Mouse (Mus musculus): Measurements from ENCODE around the gene Milr1. TPM values are rescaled to one million over a fixed set of nuclear protein-coding genes. Genes with fewer than 3 reads are reported as not detected.
"Not testable (repeated sequence)": the region's sequence is repeated elsewhere in the genome, so short reads cannot be mapped to it uniquely, and the experiment has no call there.

Gene Milr1
- polyA plus RNA-seq, 1 experiment from 2014 or later, result 2.2 TPM

GRCm38 (mm10) chr11:106741826-106742225, 9.2 kb upstream of the Milr1 start:
- no peak overlapping the region for H3K4me2 ChIP-seq (ENCODE audit: low read depth, low read length)
- H3K36me3 ChIP-seq (ENCODE audit: control insufficient read depth, insufficient read depth), result no peaks in the 10 kb centered on the region
- H3K4me1 ChIP-seq (ENCODE audit: control insufficient read depth, insufficient read depth, low read length), result no peaks in the 10 kb centered on the region
- 90% methylated on average over 3 of the region's 3 CpGs for WGBS
- H3K27ac ChIP-seq (ENCODE audit: low read length), result no peak overlapping the region
- no peak for ATAC-seq (replicated peaks; ENCODE audit: extremely low read depth, insufficient read depth, low FRiP score)
- H3K9ac ChIP-seq (ENCODE audit: low read length), result no peak overlapping the region
- no peak overlapping the region for H3K4me3 ChIP-seq (ENCODE audit: low read length)
- no peaks in the 10 kb centered on the region for H3K9me3 ChIP-seq (replicated peaks; ENCODE audit: control insufficient read depth, low read length)
- H3K27me3 ChIP-seq (ENCODE audit: control insufficient read depth, insufficient read depth, low read length), result no peaks in the 10 kb centered on the region

- Histone ChIP-seq H3K4me1 (ENCODE audit: control insufficient read depth, insufficient read depth, low read length) (no peaks in the 10 kb centered on the region), H3K27me3 (ENCODE audit: control insufficient read depth, insufficient read depth, low read length) (no peaks in the 10 kb centered on the region), H3K9ac (ENCODE audit: low read length) (no peak overlapping the region), H3K9me3 (replicated peaks; ENCODE audit: control insufficient read depth, low read length) (peaks cover 4% of the 10 kb centered on the region; the same call in 1 of the 2 replicates), H3K27ac (ENCODE audit: low read length) (no peak overlapping the region), H3K4me2 (ENCODE audit: low read depth, low read length) (no peak overlapping the region), H3K4me3 (ENCODE audit: low read length) (no peak overlapping the region), H3K36me3 (ENCODE audit: control insufficient read depth, insufficient read depth) (no peaks in the 10 kb centered on the region)
- no peak for ATAC-seq (replicated peaks; ENCODE audit: extremely low read depth, insufficient read depth, low FRiP score)
- WGBS, result 43% methylated on average over 6 of the region's 6 CpGs
Observed at GRCm38 (mm10) chr11:106742388-106742841, 8.6 kb upstream of the Milr1 start.

DNA sequence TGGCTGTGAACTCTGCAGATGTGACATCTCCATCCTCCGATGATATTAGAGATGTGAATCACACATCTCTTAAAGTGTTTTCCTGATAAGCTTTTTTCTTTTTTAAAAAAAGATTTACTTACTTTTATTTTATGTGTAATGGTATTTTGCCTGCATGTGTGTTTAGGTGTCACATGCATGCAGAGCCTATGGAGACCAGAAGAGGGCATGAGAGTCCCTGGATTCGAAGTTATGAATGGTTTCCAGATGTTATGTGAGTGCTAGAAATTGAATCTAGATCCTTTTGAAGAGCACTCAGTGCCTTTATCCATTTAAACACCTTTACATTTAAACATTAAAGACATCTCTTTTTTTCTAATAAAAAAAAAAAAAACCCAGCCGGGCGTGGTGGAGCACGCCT, 6.1 kb upstream of the Milr1 start:
- no peaks in the 10 kb centered on the region for H3K27me3 ChIP-seq (ENCODE audit: control insufficient read depth, insufficient read depth, low read length)
- H3K9ac ChIP-seq (ENCODE audit: low read length), result no peak overlapping the region
- H3K4me1 ChIP-seq (ENCODE audit: control insufficient read depth, insufficient read depth, low read length), result no peaks in the 10 kb centered on the region
- no peak for ATAC-seq (replicated peaks; ENCODE audit: extremely low read depth, insufficient read depth, low FRiP score)
- H3K27ac ChIP-seq (ENCODE audit: low read length), result no peak overlapping the region
- no peak overlapping the region for H3K4me3 ChIP-seq (ENCODE audit: low read length)
- H3K9me3 ChIP-seq (replicated peaks; ENCODE audit: control insufficient read depth, low read length), result peaks cover 4% of the 10 kb centered on the region; the same call in 1 of the 2 replicates
- 91% methylated on average over 5 of the region's 5 CpGs for WGBS
- no peaks in the 10 kb centered on the region for H3K36me3 ChIP-seq (ENCODE audit: control insufficient read depth, insufficient read depth)
- H3K4me2 ChIP-seq (ENCODE audit: low read depth, low read length), result no peak overlapping the region

GRCm38 (mm10) chr11:106749557-106750120, 1.4 kb upstream of the Milr1 start:
- not testable (repeated sequence) for H3K4me1 ChIP-seq (ENCODE audit: control insufficient read depth, insufficient read depth, low read length); H3K9ac ChIP-seq (ENCODE audit: low read length); H3K4me2 ChIP-seq (ENCODE audit: low read depth, low read length); ATAC-seq (replicated peaks; ENCODE audit: extremely low read depth, insufficient read depth, low FRiP score); H3K27me3 ChIP-seq (ENCODE audit: control insufficient read depth, insufficient read depth, low read length); H3K36me3 ChIP-seq (ENCODE audit: control insufficient read depth, insufficient read depth); H3K9me3 ChIP-seq (replicated peaks; ENCODE audit: control insufficient read depth, low read length); H3K27ac ChIP-seq (ENCODE audit: low read length)
- 87% methylated on average over 7 of the region's 7 CpGs for WGBS
- H3K4me3 ChIP-seq (ENCODE audit: low read length), result peak overlapping the region; percentile 8; the same call in 1 of the 2 replicates

- ATAC-seq (replicated peaks; ENCODE audit: extremely low read depth, insufficient read depth, low FRiP score), result no peak; the same call in 1 of the 2 replicates
- H3K27ac ChIP-seq (ENCODE audit: low read length), result no peak within 1 kb of the TSS; the same call in 1 of the 2 replicates
- no peaks in the 10 kb centered on the region for H3K36me3 ChIP-seq (ENCODE audit: control insufficient read depth, insufficient read depth)
- H3K9me3 ChIP-seq (replicated peaks; ENCODE audit: control insufficient read depth, low read length), result peaks cover 4% of the 10 kb centered on the region; the same call in 1 of the 2 replicates
- H3K4me1 ChIP-seq (ENCODE audit: control insufficient read depth, insufficient read depth, low read length), result no peaks in the 10 kb centered on the region
- WGBS, result 71% methylated on average over 13 of the region's 13 CpGs
- H3K4me2 ChIP-seq (ENCODE audit: low read depth, low read length), result peak within 1 kb of the TSS; percentile 14
- H3K27me3 ChIP-seq (ENCODE audit: control insufficient read depth, insufficient read depth, low read length), result no peaks in the 10 kb centered on the region
- H3K9ac ChIP-seq (ENCODE audit: low read length), result no peak within 1 kb of the TSS
- peak within 1 kb of the TSS; percentile 8; the same call in 1 of the 2 replicates for H3K4me3 ChIP-seq (ENCODE audit: low read length)
Observed at GRCm38 (mm10) chr11:106750121-106750751, 790 bp upstream of the Milr1 start, which contains the start of gene Pecam1. TSS of gene Pecam1 (minus strand) at chr11:106750628.

DNA sequence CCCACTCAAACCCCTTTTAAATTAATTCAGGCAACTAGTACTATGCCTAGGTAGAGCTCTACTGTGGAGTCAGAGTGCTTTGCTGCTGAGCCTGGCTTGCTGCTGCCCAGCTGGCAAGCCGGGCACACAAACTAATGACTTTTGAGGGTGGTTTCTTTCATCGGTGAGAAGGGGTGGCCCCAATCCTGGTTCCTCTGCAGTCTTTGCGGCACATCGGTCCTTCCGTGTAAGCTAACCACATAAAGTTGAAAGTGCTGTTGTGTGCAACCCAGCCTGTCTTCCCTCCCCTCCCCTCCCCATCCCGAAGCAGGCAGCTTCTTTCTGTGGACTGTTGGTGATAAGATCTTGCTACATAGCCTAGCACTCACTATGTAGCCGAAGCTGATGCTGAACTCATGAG, 1.1 kb downstream of the Milr1 start:
- no peak overlapping the region for H3K27ac ChIP-seq (ENCODE audit: low read length)
- no peaks in the 10 kb centered on the region for H3K4me1 ChIP-seq (ENCODE audit: control insufficient read depth, insufficient read depth, low read length)
- peaks cover 3% of the 10 kb centered on the region; the same call in 1 of the 2 replicates for H3K9me3 ChIP-seq (replicated peaks; ENCODE audit: control insufficient read depth, low read length)
- no peak overlapping the region for H3K4me3 ChIP-seq (ENCODE audit: low read length)
- H3K27me3 ChIP-seq (ENCODE audit: control insufficient read depth, insufficient read depth, low read length), result no peaks in the 10 kb centered on the region
- WGBS, result 63% methylated on average over 7 of the region's 7 CpGs
- peak overlapping the region; percentile 14 for H3K4me2 ChIP-seq (ENCODE audit: low read depth, low read length)
- no peaks in the 10 kb centered on the region for H3K36me3 ChIP-seq (ENCODE audit: control insufficient read depth, insufficient read depth)
- H3K9ac ChIP-seq (ENCODE audit: low read length), result no peak overlapping the region
- ATAC-seq (replicated peaks; ENCODE audit: extremely low read depth, insufficient read depth, low FRiP score), result no peak

GRCm38 (mm10) chr11:106753314-106753713, 2.3 kb downstream of the Milr1 start:
- WGBS, result 64% methylated on average over 6 of the region's 6 CpGs
- Histone ChIP-seq H3K27me3 (ENCODE audit: control insufficient read depth, insufficient read depth, low read length) (no peaks in the 10 kb centered on the region), H3K9ac (ENCODE audit: low read length) (no peak overlapping the region), H3K9me3 (replicated peaks; ENCODE audit: control insufficient read depth, low read length) (no peaks in the 10 kb centered on the region), H3K4me3 (ENCODE audit: low read length) (no peak overlapping the region), H3K4me2 (ENCODE audit: low read depth, low read length) (no peak overlapping the region), H3K4me1 (ENCODE audit: control insufficient read depth, insufficient read depth, low read length) (no peaks in the 10 kb centered on the region), H3K27ac (ENCODE audit: low read length) (no peak overlapping the region), H3K36me3 (ENCODE audit: control insufficient read depth, insufficient read depth) (no peaks in the 10 kb centered on the region)
- no peak for ATAC-seq (replicated peaks; ENCODE audit: extremely low read depth, insufficient read depth, low FRiP score)

- H3K4me3 ChIP-seq (ENCODE audit: low read length), result no peak overlapping the region
- ATAC-seq (replicated peaks; ENCODE audit: extremely low read depth, insufficient read depth, low FRiP score), result no peak
- no peaks in the 10 kb centered on the region for H3K4me1 ChIP-seq (ENCODE audit: control insufficient read depth, insufficient read depth, low read length)
- H3K27ac ChIP-seq (ENCODE audit: low read length), result no peak overlapping the region
- H3K36me3 ChIP-seq (ENCODE audit: control insufficient read depth, insufficient read depth), result no peaks in the 10 kb centered on the region
- H3K27me3 ChIP-seq (ENCODE audit: control insufficient read depth, insufficient read depth, low read length), result no peaks in the 10 kb centered on the region
- WGBS, result 41% methylated on average over 5 of the region's 5 CpGs
- H3K4me2 ChIP-seq (ENCODE audit: low read depth, low read length), result no peak overlapping the region
- no peaks in the 10 kb centered on the region for H3K9me3 ChIP-seq (replicated peaks; ENCODE audit: control insufficient read depth, low read length)
- H3K9ac ChIP-seq (ENCODE audit: low read length), result no peak overlapping the region
Observed at GRCm38 (mm10) chr11:106755583-106755982, 4.6 kb downstream of the Milr1 start.

DNA sequence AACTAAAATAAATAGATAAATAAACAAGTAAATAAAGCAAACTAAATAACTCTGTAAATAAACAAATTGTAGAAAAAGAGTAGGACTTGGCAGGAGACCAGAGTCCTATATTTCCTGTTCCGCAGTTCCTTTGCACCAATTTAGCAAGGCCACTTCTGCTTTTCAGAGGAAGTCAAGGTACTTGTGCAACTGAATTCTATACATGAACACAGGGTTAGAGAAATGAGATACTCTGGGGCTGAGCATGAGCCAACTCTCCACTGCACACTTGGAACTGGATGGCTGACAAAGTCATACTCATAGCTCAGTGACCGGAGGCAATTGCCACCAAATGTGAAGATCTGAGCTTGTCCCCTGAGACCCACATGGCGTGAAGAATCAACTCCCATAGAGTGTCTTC, 8.0 kb downstream of the Milr1 start:
- H3K27me3 ChIP-seq (ENCODE audit: control insufficient read depth, insufficient read depth, low read length), result no peaks in the 10 kb centered on the region
- no peak overlapping the region for H3K9ac ChIP-seq (ENCODE audit: low read length)
- H3K9me3 ChIP-seq (replicated peaks; ENCODE audit: control insufficient read depth, low read length), result no peaks in the 10 kb centered on the region
- H3K36me3 ChIP-seq (ENCODE audit: control insufficient read depth, insufficient read depth), result no peaks in the 10 kb centered on the region
- no peak overlapping the region for H3K27ac ChIP-seq (ENCODE audit: low read length)
- WGBS, result 86% methylated on average over 3 of the region's 3 CpGs
- H3K4me3 ChIP-seq (ENCODE audit: low read length), result no peak overlapping the region
- H3K4me1 ChIP-seq (ENCODE audit: control insufficient read depth, insufficient read depth, low read length), result peaks cover 19% of the 10 kb centered on the region
- no peak overlapping the region for H3K4me2 ChIP-seq (ENCODE audit: low read depth, low read length)
- no peak for ATAC-seq (replicated peaks; ENCODE audit: extremely low read depth, insufficient read depth, low FRiP score)

Data from heart, embryonic 16.5 days (tissue).